Mouse (Mus musculus) brain, embryonic 14.5 days (tissue): ENCODE measurements around the gene Polr2h. TPM values are rescaled to one million over a fixed set of nuclear protein-coding genes. Genes with fewer than 3 reads are reported as not detected.
A peak's percentile ranks its signal among the peaks of the same experiment; 100 is the strongest.

Experiments used
- DNase-seq: peaks from one replicate; pipeline ENCODE4 v3.0.0-alpha.2; 2011; ENCODE audit warnings: low read depth
- CTCF ChIP-seq: fragments of 200-500 bp; IDR thresholded peaks from 2 replicates; pipeline ENCODE4 v1.5.1; 2012; ENCODE audit warnings: inconsistent platforms, mild to moderate bottlenecking, moderate library complexity, borderline replicate concordance; ENCODE audit not compliant: insufficient read depth, insufficient read length; ENCODE audit errors: extremely low read depth
- POLR2A ChIP-seq: fragments of 200-500 bp; IDR thresholded peaks from 2 replicates; pipeline ENCODE4 v1.6.1; 2012; ENCODE audit warnings: mild to moderate bottlenecking, inconsistent platforms, borderline replicate concordance; ENCODE audit not compliant: poor library complexity, insufficient read depth, insufficient read length, severe bottlenecking; ENCODE audit errors: extremely low read depth
- polyA plus RNA-seq: library from polyadenylated mRNA; depleted of rRNA; stranded (reverse); fragments of >200 nt; gene quantifications from 2 replicates; pipeline ENCODE4 v1.2.3, GENCODE M21; 2012

Polr2h gene
- polyA plus RNA-seq, 1 experiment: 51.9 TPM

DNA sequence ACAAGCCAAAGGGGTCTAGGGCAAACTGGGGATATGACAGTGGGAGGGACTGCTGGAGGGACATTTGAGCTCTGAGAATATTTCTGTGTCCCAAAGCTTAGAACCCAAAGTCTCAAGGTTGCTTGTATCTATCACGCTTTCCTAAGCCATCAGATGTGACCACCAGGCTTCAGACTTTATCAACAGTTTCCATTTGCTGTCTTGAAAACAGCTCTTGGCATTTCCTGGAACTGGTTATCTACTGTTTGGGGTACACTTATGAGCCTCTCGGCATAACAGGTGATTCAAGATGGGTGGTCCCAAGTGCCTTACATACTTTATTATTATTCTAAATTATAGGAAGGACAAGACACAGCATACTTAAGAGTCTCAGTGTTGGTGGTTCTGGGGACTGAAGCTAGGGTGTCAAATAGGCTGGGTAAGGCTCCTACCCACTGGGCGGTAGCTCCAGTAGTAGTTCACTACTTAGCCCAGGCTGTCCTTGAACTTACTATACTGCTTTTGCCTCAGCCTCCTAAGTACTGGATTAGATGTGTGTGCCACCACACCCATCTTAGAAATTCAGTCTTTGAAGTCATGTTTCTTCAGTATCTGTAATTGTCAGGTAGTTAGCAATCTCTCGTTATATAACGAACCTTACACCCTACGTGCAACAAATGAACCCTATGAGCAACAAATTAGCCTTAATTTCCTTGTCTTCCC, 13.6 kb upstream of the Polr2h start:
- TF ChIP-seq CTCF: no peak
- no peak for TF ChIP-seq POLR2A
- DNase-seq: no peak

DNA sequence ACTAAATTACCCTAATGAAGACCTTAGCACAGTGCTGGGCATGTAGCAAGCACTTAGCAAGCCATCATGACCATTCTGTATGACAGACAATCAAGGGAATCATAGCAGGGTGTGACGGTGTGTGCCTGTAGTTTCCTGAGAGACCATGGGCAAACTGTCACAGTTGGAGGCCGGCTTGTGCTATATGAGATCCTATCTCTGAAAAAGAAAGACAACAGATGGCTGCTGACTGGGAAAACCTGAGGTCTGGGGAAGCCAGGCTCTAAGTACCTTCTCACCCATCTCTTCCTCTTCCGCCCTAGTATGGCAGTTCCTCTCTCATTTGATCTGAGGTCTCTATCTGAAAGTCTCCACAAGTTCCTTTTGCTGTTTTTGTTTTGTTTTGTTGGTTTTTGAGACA, 11.7 kb upstream of the Polr2h start:
- DNase-seq: no peak
- no peak for TF ChIP-seq CTCF
- no peak for TF ChIP-seq POLR2A

DNA sequence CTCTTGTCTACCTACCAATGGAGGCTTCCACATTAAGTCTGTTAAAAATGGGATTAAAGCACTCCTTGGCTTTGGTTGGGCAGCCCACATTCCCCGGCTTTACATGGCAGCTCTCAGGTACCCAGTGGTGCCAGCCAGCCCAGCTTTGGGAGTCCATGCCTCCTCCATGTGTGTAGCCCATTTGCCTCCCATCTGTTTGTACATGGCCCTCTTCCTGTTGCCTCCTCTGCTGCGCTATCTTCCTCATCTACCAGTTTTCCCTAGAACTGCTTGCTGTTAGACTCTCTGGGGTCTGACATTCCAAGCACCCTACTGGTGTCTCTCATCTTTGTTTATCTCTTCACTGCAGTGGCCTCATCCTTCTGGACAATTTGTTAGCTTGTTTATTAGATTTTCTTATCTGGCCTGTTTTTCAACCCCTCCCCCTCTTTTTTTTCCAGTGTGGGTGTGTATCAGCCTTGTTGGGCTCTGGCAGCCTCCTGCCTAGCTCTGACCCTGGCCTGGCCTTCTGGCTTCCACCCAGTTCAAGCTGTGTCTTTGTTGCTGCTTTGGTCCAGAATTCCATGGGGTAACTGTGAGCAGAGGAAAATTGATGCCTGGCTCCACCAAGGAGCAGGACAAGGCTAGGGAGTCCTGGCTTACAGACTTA, 10.9 kb upstream of the Polr2h start:
- no peak for DNase-seq
- TF ChIP-seq CTCF: no peak
- TF ChIP-seq POLR2A: no peak

DNA sequence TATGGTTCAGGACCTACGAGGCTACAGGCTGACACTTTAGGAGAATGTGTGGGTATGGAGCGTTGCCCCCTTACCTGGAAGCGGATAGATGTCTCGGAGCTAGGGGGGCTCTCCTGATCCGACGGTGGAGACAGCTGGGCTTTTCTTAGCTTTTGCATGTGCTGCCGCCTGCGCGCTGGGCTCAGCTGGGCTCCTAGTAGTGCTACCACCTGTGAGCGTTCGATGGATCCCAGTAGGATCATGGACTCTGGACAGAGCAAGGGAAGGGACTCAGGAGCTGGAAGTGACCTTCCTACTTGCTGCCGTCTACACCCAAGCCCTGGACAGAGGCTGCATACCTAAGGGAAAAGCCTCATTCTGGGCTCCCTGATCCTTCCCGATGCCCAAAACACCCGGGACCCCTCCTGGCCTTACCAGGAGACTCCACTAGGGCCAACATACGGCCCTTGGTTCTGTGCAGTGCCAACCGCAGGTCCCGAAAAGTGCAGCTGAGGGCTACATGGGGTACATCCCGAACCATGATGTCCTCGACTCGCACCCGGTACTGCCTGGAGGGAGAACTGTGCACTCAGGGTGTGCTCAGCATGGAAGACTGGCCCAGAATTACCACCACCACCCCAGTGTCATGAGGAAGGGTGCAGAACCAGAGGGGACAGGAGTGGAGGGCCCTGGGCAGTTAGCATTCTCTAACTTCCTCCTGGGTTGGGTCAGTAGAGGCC, 9.1 kb upstream of the Polr2h start:
- DNase-seq: no peak

DNA sequence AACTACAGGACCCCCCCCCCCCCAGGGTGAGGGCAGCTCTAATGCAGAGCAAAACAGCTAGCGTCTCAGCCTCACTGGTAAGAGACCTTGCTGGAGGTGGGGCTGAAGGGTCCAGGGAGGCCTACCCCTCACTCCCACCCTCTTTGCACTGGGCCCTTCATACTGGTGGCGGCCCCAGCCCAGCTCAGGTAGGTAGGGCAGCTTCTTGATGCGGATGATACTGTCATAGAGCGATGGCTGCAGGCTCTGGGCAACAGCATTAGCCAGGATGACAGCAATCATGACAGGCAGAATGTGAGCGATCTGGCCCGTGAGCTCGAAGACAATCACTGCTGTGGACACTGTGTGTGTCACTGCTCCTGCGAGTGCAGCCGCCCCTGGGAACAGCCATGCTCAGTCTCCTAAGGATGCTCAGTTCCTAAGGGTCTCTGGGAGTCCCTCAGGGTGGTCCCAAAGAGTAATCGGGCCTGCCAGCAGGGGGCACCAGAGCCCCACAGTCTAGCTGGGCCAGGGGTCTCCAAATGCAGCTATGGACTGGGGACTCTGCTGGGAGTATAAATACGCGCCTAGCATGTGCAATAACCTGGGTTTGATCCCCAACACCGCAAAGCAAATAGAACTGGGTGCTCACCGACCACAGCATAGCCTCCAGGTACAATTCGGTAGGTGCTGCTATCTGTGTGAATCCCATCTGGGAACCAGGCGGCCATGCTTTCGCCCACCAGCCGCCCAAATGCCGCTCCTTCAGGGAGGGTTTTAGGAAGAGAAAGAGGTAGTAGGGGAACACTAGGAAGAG, 8.3 kb upstream of the Polr2h start:
- TF ChIP-seq CTCF (peak; percentile 90), POLR2A (no peak)
- peak; percentile 68 for DNase-seq

More for the DNA sequence above, 9.1 kb upstream of the Polr2h start:
- TF ChIP-seq CTCF: no peak

DNA sequence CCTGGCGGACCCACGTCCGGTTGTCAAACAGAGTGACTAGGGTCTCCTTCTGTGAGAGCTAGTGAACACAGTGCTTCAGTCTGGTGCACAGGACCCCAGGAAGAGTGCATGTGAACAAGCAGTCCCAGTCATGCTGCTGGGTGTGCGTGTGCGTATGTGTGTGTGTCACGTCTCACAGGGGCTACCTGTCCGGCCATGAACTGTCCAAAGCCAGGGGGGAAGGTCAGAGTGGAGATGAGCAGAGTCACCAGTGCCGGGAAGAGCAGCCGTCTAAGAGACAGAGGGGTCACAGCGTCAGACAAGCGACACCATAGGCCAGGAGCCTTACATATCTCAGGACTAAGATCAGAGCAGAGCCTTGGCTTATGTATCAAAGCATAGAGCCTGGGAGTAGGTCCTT, 7.1 kb upstream of the Polr2h start:
- no peak for DNase-seq
- no peak for TF ChIP-seq CTCF
- no peak for TF ChIP-seq POLR2A

DNA sequence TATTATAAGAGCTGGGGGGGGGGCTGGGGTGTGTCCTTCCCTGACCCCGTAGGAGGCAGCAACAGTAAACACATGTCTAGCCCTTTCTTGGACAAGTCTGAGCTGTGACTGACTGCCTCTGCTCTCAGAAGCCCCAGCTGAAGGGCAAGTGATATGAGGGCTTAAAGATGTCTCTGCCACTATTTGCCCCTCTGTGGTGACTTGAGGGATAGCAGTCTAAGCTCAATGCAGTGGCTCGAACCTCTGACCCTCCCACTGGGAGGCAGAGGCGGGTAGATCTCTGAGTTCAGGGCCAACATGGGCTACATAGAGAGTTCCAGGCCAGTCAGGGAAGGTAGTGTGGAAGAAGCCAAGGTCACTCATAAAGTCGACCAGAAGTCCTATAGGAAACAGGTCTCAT, 6.7 kb upstream of the Polr2h start:
- TF ChIP-seq CTCF (0 out of 2 replicates have a peak, but pooled peaks have one; percentile 7), POLR2A (no peak)
- DNase-seq: no peak

DNA sequence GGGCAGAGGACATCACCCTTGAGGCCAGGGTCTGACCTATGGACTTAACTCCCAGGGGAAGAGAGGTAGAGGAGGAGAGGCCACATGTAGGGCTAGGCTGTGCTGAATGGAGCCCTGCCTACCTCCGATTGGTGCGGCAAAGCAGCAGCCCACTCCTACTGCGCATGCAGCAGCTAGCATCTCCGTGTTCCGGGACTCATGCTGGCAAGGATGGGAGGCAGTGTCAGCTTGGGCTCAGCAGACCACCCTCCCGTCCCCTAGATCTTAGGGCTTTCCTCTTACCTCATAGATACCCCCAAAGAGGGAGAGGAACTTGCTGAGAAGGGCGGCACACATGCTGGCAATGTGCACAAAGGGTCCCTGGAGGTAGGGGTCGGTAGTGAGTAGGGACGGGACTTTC, 5.3 kb upstream of the Polr2h start:
- DNase-seq: no peak
- TF ChIP-seq CTCF (no peak), POLR2A (no peak)

DNA sequence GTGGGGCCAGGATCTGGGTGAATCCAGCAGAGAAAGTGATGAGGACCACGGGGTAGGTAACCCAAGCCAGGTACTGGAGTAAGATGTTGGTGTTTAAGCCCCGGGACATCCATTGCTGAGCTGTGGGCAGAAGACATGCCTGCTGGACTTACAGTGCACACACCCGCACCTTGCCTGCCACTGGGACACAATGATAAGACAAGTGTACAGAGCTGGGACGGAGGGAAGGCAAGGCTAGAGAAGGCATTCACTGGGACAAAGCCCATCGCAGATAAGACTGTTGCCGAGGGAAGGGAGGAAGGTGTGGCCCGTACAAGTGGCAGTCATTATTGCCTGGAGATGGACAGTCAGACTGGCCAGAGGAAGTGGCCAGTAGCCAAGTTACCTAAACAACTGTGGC, 4.6 kb upstream of the Polr2h start:
- DNase-seq: no peak
- TF ChIP-seq CTCF (no peak), POLR2A (no peak)

DNA sequence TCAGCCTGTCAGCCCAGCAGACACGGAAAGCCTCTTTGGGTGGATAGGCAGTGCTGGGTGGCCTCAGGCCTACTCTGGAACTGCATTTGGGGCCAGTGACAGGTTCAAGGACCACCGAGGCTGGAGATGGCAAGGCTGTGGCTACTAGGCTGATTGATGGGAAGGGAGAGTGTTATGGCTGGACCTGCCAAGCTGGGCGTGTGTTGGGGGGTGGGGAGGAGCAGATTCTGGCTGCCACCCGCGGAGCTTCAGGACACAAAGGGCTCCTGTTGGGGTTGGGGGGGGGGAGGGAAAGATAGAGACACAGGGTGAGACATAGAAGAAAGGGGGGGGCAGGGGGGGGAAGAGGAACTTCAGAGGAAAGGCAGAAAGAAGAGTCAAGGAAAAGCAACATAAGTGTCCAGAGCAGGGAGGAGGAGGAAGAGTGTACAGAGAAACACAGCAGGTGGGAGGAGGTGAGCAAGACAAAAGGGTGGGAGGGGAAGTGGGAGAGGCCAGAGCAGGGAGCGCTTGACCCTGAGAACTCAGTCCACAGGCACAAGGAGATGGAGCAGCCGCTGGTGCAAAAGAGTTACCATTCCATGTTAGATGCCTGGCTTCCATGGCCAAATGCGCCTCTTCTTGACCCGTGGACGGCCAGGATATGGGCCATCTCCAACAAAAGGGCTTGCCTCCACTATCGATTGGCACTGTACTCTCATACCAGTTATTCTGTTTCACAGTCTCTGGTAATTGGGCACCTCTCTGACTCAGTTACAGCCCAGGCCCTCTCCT, 3.0 kb upstream of the Polr2h start:
- no peak for DNase-seq
- TF ChIP-seq CTCF (no peak), POLR2A (no peak)
